ENCODE assay signal across 9 mouse cellular contexts in genomic region chr17:63492665-63493273, GRCm38 (mm10). TPM values are rescaled to one million over a fixed set of nuclear protein-coding genes. Genes with fewer than 3 reads are reported as not detected.
DNase-seq lines count a peak whose midpoint lies in the region; ATAC-seq and TF ChIP-seq lines count a peak whose summit lies in the region.
"Had no signal": no experiment of that assay in that cellular context is flagged by ENCODE, and none has a peak within 500 bp of the region (broad histone marks: within the 10 kb centered on the region; RNA-seq: fewer than 3 reads in every experiment).

No protein-coding gene starts in this region.

- no peaks in the 10 kb centered on the region for H3K36me3 ChIP-seq in hindbrain, postnatal 0 days (ENCODE audit: insufficient read depth, low read length)
- H3K36me3 ChIP-seq in hindbrain, embryonic 13.5 days = peaks cover 12% of the 10 kb centered on the region

- no peaks in the 10 kb centered on the region for H3K9me3 ChIP-seq in hindbrain, postnatal 0 days (ENCODE audit: low read length)
- no peaks in the 10 kb centered on the region for H3K9me3 ChIP-seq in hindbrain, embryonic 13.5 days

- peak overlapping the region; percentile 45 for H3K27ac ChIP-seq in hindbrain, postnatal 0 days
- H3K27ac ChIP-seq in hindbrain, embryonic 13.5 days = no peak overlapping the region
- H3K27ac ChIP-seq in bone marrow macrophage, adult 2 months (ENCODE audit: insufficient read depth, low read depth, low read length) = peak overlapping the region; percentile 75

- TF ChIP-seq CTCF in hindbrain, postnatal 0 days (IDR thresholded peaks at IDR 0.05; ENCODE audit: low read depth) = no peak
- TF ChIP-seq CTCF in bone marrow macrophage, adult 2 months (IDR thresholded peaks at IDR 0.05; ENCODE audit: low read depth, low read length) = no peak

- H3K27me3 ChIP-seq in hindbrain, postnatal 0 days (ENCODE audit: insufficient read depth, low read length) = no peaks in the 10 kb centered on the region
- no peaks in the 10 kb centered on the region for H3K27me3 ChIP-seq in hindbrain, embryonic 13.5 days

- 70% methylated on average over 8 of the region's 8 CpGs for WGBS in hindbrain, postnatal 0 days
- WGBS in hindbrain, embryonic 13.5 days = 83% methylated on average over 8 of the region's 8 CpGs

- 0 out of 2 replicates have a peak overlapping the region, but pooled peaks have one; percentile 2 for H3K4me3 ChIP-seq in hindbrain, postnatal 0 days (ENCODE audit: low read length)
- H3K4me3 ChIP-seq in hindbrain, embryonic 13.5 days = no peak overlapping the region
- H3K4me3 ChIP-seq in bone marrow macrophage, adult 2 months (ENCODE audit: insufficient read depth, low read length) = peak overlapping the region; percentile 52

- intact Hi-C loops in heart, postnatal 36 days (cut with DNase I) = no loop called here

- peaks cover 7% of the 10 kb centered on the region for H3K4me1 ChIP-seq in hindbrain, postnatal 0 days (ENCODE audit: insufficient read depth, low read length)
- H3K4me1 ChIP-seq in hindbrain, embryonic 13.5 days (replicated peaks) = peaks cover 46% of the 10 kb centered on the region
- peaks cover 25% of the 10 kb centered on the region for H3K4me1 ChIP-seq in bone marrow macrophage, adult 2 months (ENCODE audit: control insufficient read depth, insufficient read depth, low read length)

- 0 out of 2 replicates have a peak overlapping the region, but pooled peaks have one; percentile 21 for H3K9ac ChIP-seq in hindbrain, postnatal 0 days (replicated peaks; ENCODE audit: low read length)
- no peak overlapping the region for H3K9ac ChIP-seq in hindbrain, embryonic 13.5 days

- no peak for TF ChIP-seq POLR2A in bone marrow macrophage, adult 2 months (IDR thresholded peaks at IDR 0.05; ENCODE audit: borderline replicate concordance, low read depth, low read length)

- ATAC-seq in hindbrain, postnatal 0 days = no peak
- ATAC-seq in hindbrain, embryonic 13.5 days (ENCODE audit: low FRiP score) = no peak

- DNase-seq in hindbrain, postnatal 0 days (ENCODE audit: low spot score) = no peak
- peak; percentile 32 to 36 for DNase-seq in heart, postnatal 36 days
- peak; percentile 8 for DNase-seq in lung, postnatal 25 days (ENCODE audit: low spot score)
- no peak for DNase-seq in cerebellum, adult 11 months
- DNase-seq in natural killer cell, adult 2 months (ENCODE audit: low spot score in 2 of 2) = no peak
- DNase-seq in right cerebral cortex, postnatal 36 days (ENCODE audit: low spot score in 2 of 2) = no peak
- DNase-seq: right cerebral cortex, postnatal 14 days had no signal

- H3K4me2 ChIP-seq in hindbrain, postnatal 0 days (ENCODE audit: low read depth, low read length) = peak overlapping the region; percentile 37
- H3K4me2 ChIP-seq in hindbrain, embryonic 13.5 days = no peak overlapping the region; the same call in 1 of the 2 replicates

RNA-seq across cellular contexts. Expression of gene Fbxl17, which starts 7.0 kb away (rescaled TPM):
- total RNA-seq in hindbrain, postnatal 0 days (2014; rRNA removed) = 22.3 and 27.6 TPM in 2 replicates
- polyA plus RNA-seq in hindbrain, postnatal 0 days (2015; fragmentation: Nextera tagmentation; extraction: Ambion mirVana) = 10.0 and 13.1 TPM in 2 replicates
- 12.0 and 17.3 TPM in 2 replicates for polyA plus RNA-seq in hindbrain, embryonic 13.5 days (2015; fragmentation: Nextera tagmentation; extraction: Ambion mirVana)
- 21.2 and 25.7 TPM in 2 replicates for polyA plus RNA-seq in bone marrow macrophage, adult 2 months (2012; ENCODE audit: insufficient read depth, insufficient read length, missing spikeins)
- total RNA-seq in heart, postnatal 36 days (2021) = 10 to 100 TPM; 22.8 to 27.0 TPM

Comparison
In these comparisons a context has a peak if more than half of its experiments do, and no peak if none do; other contexts are left out.
1. DNase-seq: peak in heart, postnatal 36 days (2 of 2) and lung, postnatal 25 days (single experiment); none in hindbrain, postnatal 0 days (single experiment), cerebellum, adult 11 months (single experiment), natural killer cell, adult 2 months (0 of 2) and right cerebral cortex, postnatal 36 days (0 of 2).